Mouse (Mus musculus): ENCODE data around the gene Plppr2.

DNA sequence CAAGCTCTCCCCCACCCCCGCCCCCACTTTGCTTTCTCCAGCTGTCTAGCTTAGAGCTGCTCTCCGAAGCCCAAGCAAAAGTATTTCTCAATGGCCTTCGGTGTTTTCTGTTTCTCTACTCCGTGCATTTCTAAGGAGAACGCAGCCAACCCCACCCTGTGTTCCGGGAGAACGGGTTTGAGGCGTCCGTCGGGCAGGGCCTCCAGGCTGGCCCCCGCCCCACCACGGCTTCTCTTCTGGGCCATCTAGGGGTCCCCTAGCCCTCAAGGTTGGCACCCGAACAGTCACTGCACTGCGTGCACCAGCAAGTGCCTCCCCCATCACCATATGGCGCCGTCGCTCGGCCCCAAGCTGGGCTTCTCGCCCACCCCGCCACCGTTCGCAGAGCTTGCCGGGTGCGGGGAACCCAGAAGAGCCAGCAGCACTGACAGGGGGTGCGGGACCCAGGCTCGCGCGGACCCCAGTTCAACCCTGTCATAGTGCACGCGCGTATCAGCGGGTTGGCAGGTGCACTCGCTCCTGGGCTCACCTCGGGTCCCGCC, 19.3 kb upstream of the Plppr2 start:
- no peak for TF ChIP-seq CTCF (IDR thresholded peaks at IDR 0.05 in 2 of 3, conservative IDR thresholded peaks at IDR 0.05 in 1 of 3; ENCODE audit: control insufficient read depth in 1 of 3, insufficient read depth in 1 of 3, low read depth in 2 of 3, low read length in 3 of 3, poor library complexity in 1 of 3, severe bottlenecking in 1 of 3)
- no peak for TF ChIP-seq TCF12 (IDR thresholded peaks at IDR 0.05; ENCODE audit: low read depth, low read length)
- TF ChIP-seq GATA1 (IDR thresholded peaks at IDR 0.05; ENCODE audit: low read depth, low read length), result no peak
- TF ChIP-seq GABPA (IDR thresholded peaks at IDR 0.05; ENCODE audit: low read depth, low read length), result no peak
